Mouse (Mus musculus) 3T3-L1 (cell line): ENCODE results near the gene Prr22.

Experiments
- DNase-seq: peaks from one replicate; pipeline ENCODE4 v3.0.0-alpha.2; 2015; ENCODE audit warnings: low read depth, low spot score

Prr22 gene

GRCm38 (mm10) chr17:56769950-56770349, at the start of gene Prr22:
Prr22 (plus strand) TSS chr17:56770250.
- no peak for DNase-seq

DNA sequence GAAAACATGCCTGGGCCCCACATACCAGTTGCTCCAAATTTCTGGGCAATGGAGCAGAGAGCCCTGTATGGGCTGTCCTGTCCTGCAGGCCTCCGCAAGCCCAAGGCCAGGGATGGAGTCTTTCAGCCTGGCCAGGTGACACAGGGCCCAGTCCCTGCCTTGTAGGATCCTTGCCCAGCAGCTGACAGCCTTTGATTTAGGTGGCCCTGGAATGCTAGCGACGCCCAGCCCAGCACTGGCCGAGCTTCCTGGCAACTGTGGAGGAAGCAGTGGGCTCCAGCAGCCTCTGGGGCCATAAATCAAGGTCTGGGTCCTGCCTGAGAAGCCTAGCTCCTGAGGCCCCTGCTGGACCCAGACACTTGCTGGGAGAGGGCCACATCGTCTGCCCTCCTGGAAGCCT, 47.6 kb upstream of the Prr22 start:
- DNase-seq, result peak; percentile 42

DNA sequence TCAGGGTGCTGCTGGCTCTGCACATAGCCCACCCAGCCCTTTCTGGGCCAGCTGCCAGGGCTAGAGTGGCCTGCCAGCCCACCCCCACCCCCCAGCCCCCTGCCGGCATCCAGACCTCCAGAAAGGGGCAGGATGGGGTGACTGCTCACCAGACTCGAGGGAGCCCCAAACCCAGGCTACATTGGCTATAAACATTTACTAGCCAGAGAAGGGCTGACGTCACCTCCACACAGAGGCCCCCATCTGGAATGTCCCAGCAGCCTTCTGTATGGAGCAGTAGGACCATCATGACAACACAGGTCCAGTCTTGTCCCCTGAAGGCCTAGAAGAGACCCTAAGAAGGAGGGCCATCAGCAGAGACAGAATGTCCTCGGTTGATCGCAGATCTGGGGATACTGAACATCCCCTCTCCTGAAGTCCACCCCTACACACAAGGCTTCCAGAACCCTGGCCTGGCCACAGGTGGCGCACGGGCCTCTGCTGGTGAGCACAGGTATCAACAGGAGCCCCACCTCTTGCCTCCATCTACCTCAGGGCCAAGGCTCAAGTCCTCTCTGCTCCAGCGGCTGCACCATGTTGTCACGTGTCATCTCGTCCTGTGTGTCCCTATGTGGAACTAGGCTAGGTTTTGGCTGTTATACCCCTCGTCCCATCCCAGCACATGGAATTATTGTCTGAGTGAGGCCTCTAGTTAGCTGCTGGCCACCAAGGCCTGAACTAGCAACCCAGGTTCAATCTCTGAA, 46.5 kb upstream of the Prr22 start:
- DNase-seq, result no peak

GRCm38 (mm10) chr17:56727029-56727649, 42.9 kb upstream of the Prr22 start:
- no peak for DNase-seq

- no peak for DNase-seq
Measured at GRCm38 (mm10) chr17:56727659-56728058, 42.4 kb upstream of the Prr22 start.

DNA sequence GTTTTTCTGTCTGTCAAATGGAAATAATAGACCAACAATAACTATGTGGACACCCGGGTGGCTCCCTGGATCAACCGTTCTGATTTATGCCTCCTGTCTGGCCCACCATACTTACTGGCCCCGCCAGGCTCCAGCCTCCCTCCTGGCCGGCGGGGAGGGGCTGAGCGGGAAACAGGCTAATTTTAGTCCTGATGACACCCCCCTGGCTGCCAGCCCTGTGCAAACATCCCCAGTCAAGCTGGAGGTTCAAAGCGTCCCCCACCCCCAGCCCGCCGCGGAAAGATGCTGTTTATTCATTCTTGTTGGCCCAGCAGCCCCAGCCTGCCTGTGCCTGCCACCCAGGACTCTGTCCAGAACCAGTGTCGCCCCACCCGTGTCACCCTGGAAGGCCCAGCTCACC, 41.9 kb upstream of the Prr22 start:
- no peak for DNase-seq

GRCm38 (mm10) chr17:56729151-56729550, 40.9 kb upstream of the Prr22 start:
- no peak for DNase-seq

GRCm38 (mm10) chr17:56729656-56730055, 40.4 kb upstream of the Prr22 start:
- DNase-seq, result no peak

GRCm38 (mm10) chr17:56736534-56736933, 33.5 kb upstream of the Prr22 start:
- peak; percentile 32 for DNase-seq

DNA sequence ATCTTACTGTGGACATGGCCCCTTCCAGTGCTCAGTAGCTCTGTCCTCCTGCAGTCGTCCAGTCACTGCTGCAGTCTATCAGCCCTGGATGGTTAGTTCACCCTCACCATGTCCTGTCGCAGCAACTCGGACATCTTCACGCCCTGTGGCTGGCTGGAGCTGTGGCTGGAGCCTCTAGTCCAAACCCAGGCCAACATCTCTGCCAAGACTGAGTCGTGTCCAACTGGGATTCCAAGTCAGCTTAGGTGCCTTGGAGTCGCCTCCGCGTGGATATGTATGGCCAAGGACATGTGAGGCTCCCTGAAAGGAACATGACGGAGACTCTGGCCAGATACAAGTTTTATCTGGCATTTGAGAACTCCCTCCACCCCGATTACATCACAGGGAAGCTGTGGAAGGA, 31.8 kb upstream of the Prr22 start:
- DNase-seq, result no peak

DNA sequence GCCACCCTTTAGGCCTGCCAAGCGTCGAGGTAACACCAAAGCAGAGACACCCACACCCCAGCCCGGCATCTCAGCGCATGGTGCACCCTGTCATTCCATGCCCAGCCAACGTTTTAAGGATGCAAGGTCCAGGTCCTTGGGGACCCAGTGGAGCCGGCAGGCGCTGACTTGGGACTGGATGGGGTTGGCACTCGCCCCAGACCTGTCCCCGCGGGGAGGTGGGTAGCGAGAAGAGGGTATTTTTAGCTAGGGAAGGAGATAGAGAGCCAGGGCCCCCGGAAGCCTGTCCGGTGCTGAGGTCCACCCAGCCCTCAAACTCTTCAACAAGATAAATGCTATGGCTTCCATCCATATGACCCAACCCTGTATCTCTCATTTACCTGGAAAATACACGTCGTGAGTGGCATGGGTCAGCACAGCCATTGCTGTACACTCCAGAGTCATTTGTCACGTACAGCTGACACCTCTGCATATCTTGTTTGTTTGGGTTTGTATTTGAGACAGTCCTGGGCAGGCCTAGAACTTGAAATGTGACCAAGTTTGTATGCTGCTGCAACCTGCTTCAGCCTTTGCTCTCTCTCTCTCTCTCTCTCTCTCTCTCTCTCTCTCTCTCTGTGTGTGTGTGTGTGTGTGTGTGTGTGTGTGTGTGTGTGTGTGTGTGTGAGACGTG, 29.8 kb upstream of the Prr22 start:
- DNase-seq, result no peak

- DNase-seq, result no peak
Measured at GRCm38 (mm10) chr17:56740788-56741160, 29.3 kb upstream of the Prr22 start.

DNA sequence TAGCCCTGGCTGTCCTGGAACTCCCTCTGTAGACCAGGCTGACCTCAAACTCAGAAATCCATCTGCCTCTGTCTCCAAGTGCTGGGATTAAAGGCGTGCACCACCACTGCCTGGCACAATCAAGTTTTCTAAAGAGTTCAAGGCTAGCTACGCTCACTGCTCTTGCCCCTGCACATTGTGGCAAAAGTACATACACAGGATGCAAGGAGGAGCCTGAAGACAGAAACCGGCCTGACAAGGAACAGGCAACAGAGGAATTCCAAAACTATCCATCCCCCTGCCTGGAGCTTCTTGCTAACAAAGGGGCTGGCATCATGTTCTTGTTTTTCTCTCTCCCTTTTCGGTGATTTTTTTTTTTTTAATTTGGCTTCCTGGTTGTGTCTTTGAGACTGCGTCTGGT, 25.9 kb upstream of the Prr22 start:
- DNase-seq, result no peak

DNA sequence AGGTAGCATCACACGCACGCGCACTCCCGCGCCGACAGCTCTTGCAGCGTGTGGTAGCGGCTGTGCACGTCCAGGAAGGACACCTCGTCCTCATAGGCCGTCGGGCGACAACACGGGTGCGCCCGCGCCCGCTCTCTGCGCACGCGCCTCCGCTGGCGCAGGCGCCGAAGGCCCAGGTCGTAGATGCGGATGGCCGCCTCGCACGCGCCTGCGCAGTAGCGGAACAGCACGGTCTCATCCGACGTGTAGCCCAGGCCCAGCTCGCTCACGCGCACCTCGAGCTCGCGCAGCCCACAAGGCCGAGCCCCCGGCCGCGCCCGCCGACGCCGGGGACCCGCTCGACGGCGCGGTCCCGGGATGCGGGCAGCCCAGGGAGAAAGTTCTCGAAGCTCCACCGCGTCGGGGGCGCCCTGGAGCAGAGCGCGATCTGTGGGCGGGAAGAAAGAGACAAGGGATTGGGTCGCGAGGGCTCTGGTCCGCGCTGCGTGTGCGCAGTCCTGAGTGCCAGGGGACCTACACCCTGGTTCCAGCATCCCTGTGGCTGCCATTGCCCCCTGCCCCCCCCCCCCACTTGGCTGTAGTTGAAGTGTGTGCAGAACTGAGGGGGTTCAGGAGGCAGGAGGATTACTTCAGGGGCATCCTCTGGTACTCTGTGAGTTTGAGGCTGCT, 18.5 kb upstream of the Prr22 start:
- DNase-seq, result no peak

DNA sequence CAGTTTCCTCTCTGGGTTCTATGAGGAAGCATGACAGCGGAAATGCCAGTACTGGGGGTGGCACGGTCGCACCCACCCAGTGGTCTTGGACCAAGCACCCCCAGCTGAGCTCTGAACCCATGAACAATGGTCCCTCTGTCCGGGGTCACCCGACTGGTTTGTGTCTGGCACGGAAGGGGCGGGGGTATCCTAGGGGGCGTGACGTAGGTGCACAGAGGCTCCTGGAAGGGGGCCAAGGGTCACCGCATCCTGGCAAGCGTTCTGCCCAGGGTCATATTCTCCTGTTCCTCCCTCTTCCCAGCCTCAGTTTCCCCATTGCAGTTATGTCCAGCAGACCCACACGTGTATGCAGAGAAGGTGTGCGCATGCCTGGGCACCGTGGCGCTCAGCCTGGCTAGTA, 16.6 kb upstream of the Prr22 start:
- DNase-seq, result no peak

GRCm38 (mm10) chr17:56754271-56755185, 15.5 kb upstream of the Prr22 start:
- DNase-seq, result no peak

- no peak for DNase-seq
Measured at GRCm38 (mm10) chr17:56756703-56757399, 13.2 kb upstream of the Prr22 start.

GRCm38 (mm10) chr17:56757416-56758123, 12.5 kb upstream of the Prr22 start, which contains the start of gene Nrtn:
Nrtn (minus strand) TSS chr17:56757530.
- no peak for DNase-seq

- DNase-seq, result peak; percentile 47
Measured at GRCm38 (mm10) chr17:56758132-56758531, 11.9 kb upstream of the Prr22 start.

DNA sequence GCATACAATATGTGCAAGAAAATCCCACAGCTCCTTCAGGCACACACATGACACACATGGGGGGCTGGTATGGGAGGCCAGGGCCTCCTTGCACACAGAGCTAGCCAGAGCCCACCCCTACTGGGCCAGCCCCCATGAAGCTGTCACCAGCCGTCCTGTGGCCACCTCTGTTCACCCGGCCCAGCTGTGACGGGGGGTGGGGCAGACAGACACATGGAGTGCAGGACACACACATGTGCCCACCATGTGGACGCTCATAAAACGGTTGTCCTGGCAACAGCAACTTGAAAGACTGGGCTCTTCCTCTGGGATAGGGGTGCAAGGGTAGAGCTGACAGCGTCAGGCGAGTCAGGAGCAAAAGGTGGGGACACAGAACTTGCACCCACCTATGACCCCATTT, 10.8 kb upstream of the Prr22 start:
- no peak for DNase-seq
